Mouse (Mus musculus) CD4-positive naive resting alpha-beta T cell, adult 76 days (primary cell): ENCODE data around the gene Slc25a39. TPM values are rescaled to one million over a fixed set of nuclear protein-coding genes. Genes with fewer than 3 reads are reported as not detected.

Experiments
- total RNA-seq: library from RNA; stranded (reverse); gene quantifications from one replicate; pipeline ENCODE4 v1.2.4, GENCODE M21; 2023

The Slc25a39 gene
- 32.5 TPM for total RNA-seq

DNA sequence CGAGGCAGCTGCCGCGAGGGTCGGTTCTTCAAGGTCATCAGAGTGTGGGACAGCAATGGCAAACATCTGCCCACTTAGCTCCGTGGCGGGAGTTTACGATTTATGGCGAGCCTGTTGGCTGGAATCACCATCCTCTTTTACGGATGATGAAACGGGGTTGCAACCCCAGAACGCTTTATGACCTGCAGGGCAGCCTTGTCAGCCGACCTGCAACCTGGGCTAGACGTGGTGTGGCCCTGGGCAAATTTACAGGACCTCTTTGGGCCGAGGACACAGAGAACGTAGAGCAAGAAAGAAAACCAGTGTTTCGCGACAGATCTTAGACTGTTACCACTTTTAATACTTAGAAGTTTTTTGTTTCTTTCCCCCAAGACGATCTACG is at the start of gene Slc25a39:
Slc25a39 (minus strand) TSS at position 113 of the 382 bp plus-strand sequence.

DNA sequence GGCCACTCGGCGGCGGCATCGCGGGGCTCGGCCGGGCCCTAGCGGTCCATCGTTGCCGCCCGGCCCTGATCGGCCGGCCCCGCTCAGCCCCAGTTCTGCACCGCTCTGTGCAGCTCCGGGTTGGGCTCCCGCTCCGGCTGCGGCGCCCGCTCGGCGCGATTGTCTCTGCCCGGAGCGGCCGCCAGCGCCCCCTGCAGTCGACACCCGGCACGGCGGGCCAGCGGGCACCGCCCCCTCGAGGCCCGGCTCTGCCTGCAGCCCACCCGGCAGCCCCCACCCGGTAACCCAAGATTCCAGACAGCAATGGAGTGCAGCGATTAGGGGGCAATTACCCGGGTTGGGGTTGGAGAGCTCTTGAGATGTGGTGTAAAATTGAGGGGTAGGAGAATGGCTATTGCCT is 39.8 kb upstream of the Slc25a39 start, which contains the start of gene Fam171a2:
Fam171a2 (minus strand) TSS at position 186 of the 400 bp plus-strand sequence.

DNA sequence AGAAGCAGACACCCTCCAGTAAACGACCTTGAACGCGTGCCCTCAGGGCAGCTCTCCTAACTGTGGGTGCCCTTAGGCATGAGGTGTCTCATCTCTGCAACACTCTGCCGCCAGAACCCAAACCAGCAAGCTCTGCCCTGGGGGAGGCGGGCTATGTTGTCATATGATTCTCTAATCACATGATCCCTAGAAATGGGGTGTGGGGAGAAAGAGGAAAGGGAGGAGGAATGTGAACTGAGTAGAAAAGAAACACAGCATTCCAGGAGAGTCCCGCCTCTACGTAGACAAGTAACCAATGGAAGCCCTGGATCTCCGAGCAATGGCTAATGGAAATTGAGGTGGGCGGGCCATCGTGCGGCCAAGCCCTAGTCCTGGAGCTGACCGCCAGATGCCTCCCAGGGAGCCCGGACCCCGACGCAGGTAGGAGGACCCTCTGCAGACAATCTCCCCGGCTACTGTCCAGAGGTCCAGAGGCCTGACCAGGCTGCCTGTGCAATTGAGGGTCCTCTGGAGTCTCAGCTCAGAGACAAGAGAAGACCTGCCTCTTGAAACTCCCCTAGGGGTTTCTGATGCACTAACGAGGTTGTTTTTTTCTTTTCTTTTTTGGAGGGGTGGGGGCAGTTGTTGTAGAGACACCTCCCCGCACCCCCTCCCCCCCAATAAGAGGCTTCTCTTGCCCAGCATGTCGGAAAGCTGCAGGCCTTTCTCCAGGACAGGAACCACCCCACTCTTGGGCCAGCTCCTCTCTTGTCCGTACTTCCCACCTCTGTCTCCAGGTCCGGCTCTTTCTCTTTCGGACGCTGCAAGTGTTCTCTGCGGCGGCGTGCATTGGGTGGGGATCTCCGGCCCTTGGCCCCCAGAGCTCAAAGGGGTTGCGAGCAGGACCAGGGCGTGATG is 22.6 kb upstream of the Slc25a39 start, which contains the start of gene Grn:
Grn (plus strand) TSS at position 195 of the 897 bp plus-strand sequence.

DNA sequence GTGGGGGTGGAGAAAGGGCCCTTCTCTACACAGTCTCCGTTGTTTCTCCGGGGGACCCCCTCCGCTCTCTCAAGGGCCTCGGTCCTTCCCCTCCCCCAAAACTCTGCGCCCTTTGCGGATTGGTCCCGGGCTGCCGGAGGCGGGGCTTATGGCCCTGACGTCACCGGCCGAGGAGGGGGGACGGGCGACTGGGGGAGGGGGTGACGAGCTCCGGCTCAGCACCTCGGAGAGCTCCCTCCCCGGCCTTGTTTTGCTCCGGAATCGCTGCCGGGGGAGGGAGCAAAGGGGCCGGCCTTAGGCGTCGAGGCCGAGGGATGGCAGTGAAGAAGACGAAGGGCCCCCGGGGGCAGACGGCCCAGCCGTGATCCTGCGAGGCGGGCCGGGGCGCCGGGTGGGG is 14.5 kb downstream of the Slc25a39 start, which contains the start of gene Rundc3a:
Rundc3a (plus strand) TSS at position 166 of the 397 bp plus-strand sequence.

DNA sequence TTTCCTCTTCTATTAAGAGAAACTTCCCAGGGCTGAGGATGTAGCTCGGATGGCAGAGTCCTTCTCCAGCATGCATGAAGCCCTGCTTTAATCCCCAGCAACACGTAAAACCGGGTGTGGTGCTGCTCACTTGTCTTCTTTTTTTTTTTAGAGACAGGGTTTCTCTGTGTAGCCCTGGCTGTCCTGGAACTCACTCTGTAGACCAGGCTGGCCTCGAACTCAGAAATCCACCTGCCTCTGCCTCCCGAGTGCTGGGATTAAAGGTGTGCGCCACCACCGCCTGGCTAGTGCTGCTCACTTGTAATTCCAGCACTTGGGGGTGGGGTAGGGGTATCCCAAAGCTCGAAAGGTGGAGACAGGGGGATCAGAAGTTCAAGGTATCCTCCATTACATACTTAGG is 41.6 kb downstream of the Slc25a39 start, which contains the start of gene Slc4a1:
Slc4a1 (minus strand) TSS at position 101 of the 400 bp plus-strand sequence.

Other genes with a start within 250 kb of the Slc25a39 start
- 51.5 TPM for gene Lsm12, start 222.7 kb downstream of the Slc25a39 start, total RNA-seq
- 31.9 TPM for gene G6pc3, start 218.3 kb downstream of the Slc25a39 start, total RNA-seq
- 155 TPM for gene Hdac5, start 177.8 kb downstream of the Slc25a39 start, total RNA-seq
- gene BC030867, start 159.1 kb downstream of the Slc25a39 start, total RNA-seq, result not detected
- not detected for gene Asb16, start 139.2 kb downstream of the Slc25a39 start, total RNA-seq
- 42.0 TPM for gene Tmub2, start 123.0 kb downstream of the Slc25a39 start, total RNA-seq
- gene Atxn7l3, start 111.3 kb downstream of the Slc25a39 start, total RNA-seq, result 74.1 TPM
- 114 TPM for gene Ubtf, start 88.2 kb downstream of the Slc25a39 start, total RNA-seq
- 12.5 TPM for gene Slc4a1, start 41.7 kb downstream of the Slc25a39 start, total RNA-seq
- gene Rundc3a, start 14.5 kb downstream of the Slc25a39 start, total RNA-seq, result 4.6 TPM
- gene Grn, start 22.4 kb upstream of the Slc25a39 start, total RNA-seq, result 19.6 TPM
- gene Fam171a2, start 39.7 kb upstream of the Slc25a39 start, total RNA-seq, result not detected
- gene Itga2b, start 62.2 kb upstream of the Slc25a39 start, total RNA-seq, result 23.1 TPM
- gene Gpatch8, start 148.4 kb upstream of the Slc25a39 start, total RNA-seq, result 57.9 TPM
- not detected for gene Gm11627, start 171.5 kb upstream of the Slc25a39 start, total RNA-seq
- gene Fzd2, start 196.4 kb upstream of the Slc25a39 start, total RNA-seq, result not detected